Mouse (Mus musculus) megakaryocyte, embryonic 14.5 days (primary cell): ENCODE measurements at regions not wholly inside any gene's neighbourhood (a gene's known extent, or its start where the extent isn't known, plus 50 kb on each side); places are given as distances from the start of the nearest gene placed in this dataset.

ENCODE experiments used
- FLI1 ChIP-seq: IDR thresholded peaks from 2 replicates; pipeline ENCODE4 v1.6.1; 2012; ENCODE audit warnings: low read length, inconsistent platforms, mixed read lengths
- GATA1 ChIP-seq: IDR thresholded peaks from 3 replicates; pipeline ENCODE4 v1.6.1; 2012; ENCODE audit warnings: mixed read lengths, low read length, inconsistent platforms, borderline replicate concordance

DNA sequence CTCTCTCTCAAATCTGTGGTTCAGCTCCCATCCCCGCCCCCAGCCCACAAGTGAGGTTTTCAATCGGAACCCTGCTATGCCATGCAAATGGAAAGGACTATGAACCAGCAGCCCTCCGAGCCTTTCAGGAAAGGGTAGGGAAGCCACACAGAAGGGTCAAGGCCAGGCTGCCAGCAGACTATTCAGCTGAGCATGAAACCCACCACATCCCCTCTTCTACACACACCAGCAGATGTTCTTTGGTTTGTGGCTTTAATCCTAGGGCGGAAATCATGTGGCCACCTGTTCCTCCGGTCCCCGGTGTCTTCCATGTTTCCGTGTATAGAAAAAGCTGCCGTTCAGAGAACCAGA, 240.6 kb downstream of the Lrfn2 start:
- TF ChIP-seq GATA1 (no peak), FLI1 (no peak)
